Mouse (Mus musculus): ENCODE measurements at regions not wholly inside any gene's neighbourhood (a gene's known extent, or its start where the extent isn't known, plus 50 kb on each side); places are given as distances from the start of the nearest gene placed in this dataset.

DNA sequence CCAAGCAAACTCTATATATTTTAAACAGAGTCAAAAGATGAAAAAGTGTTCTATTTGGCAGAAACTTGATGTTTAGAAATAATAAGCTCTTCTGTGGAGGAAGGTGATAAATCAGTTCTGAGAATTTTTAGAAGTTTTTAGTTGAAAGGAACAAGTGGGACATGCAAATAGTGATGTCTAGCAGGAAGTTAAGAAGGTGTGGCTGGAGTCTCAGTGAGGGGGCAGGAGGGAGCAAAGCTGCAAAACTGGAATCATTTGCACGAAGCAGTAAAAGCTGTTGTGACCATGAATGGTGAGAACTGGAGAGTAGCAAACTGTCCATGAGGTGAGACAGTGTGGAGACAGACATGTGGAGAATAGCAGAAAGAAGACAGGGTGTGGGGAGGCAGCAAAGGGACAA is 157.1 kb upstream of the Cxadr start:
- ATAC-seq (ENCODE audit: extremely low read depth, insufficient number of reproducible peaks, low FRiP score, poor library complexity, severe bottlenecking), result no peak
- Histone ChIP-seq H3K9me3 (replicated peaks) (peaks cover 2% of the 10 kb centered on the region; the same call in 1 of the 2 replicates), H3K4me3 (ENCODE audit: low read depth, low read length) (no peak overlapping the region), H3K36me3 (replicated peaks) (no peaks in the 10 kb centered on the region), H3K4me1 (ENCODE audit: insufficient read depth, low read depth, low read length) (no peaks in the 10 kb centered on the region), H3K27me3 (ENCODE audit: insufficient read depth, low read length) (no peaks in the 10 kb centered on the region)
- no peak for DNase-seq (ENCODE audit: low spot score)
- TF ChIP-seq GATA1 (IDR thresholded peaks at IDR 0.05; ENCODE audit: borderline replicate concordance, low read length), result no peak
- no peak for TF ChIP-seq POLR2AphosphoS5 (IDR thresholded peaks at IDR 0.05; ENCODE audit: insufficient replicate concordance, low read depth, low read length)
- TF ChIP-seq GATA2 (IDR thresholded peaks at IDR 0.05; ENCODE audit: borderline replicate concordance, low read depth, low read length), result no peak
- no peak for TF ChIP-seq TAL1 (conservative IDR thresholded peaks at IDR 0.05; ENCODE audit: low read depth, low read length)
- TF ChIP-seq CTCF (IDR thresholded peaks at IDR 0.05; ENCODE audit: low read depth, low read length), result no peak

DNA sequence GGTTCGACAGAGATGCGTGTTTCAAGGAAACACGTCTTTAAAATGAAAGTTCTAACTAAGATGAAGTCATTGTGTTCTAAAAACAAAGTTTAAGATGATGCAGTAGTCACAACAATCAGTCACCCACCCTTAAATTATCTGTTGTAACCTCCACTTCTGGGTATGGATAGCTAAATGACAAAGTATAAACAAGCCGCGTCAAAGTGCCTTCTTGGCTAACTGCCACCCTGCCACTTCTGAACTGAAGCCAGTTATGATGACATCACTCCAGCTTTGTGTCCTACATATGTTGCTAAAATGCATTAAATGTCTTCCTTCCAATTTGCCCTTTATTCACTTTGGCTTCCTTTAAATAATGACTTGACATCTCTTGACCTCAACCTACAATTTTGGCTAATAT is 165.8 kb upstream of the Cxadr start:
- H3K27me3 ChIP-seq (ENCODE audit: insufficient read depth, low read length), result no peaks in the 10 kb centered on the region
- no peak overlapping the region for H3K4me3 ChIP-seq (ENCODE audit: low read depth, low read length)
- TF ChIP-seq CTCF (IDR thresholded peaks at IDR 0.05; ENCODE audit: low read depth, low read length), result no peak
- TF ChIP-seq POLR2AphosphoS5 (IDR thresholded peaks at IDR 0.05; ENCODE audit: insufficient replicate concordance, low read depth, low read length), result no peak
- no peak for TF ChIP-seq TAL1 (conservative IDR thresholded peaks at IDR 0.05; ENCODE audit: low read depth, low read length)
- no peak for TF ChIP-seq GATA1 (IDR thresholded peaks at IDR 0.05; ENCODE audit: borderline replicate concordance, low read length)
- no peak for TF ChIP-seq GATA2 (IDR thresholded peaks at IDR 0.05; ENCODE audit: borderline replicate concordance, low read depth, low read length)
- no peak for ATAC-seq (ENCODE audit: extremely low read depth, insufficient number of reproducible peaks, low FRiP score, poor library complexity, severe bottlenecking)
- H3K9me3 ChIP-seq (replicated peaks), result peaks cover 8% of the 10 kb centered on the region
- H3K4me1 ChIP-seq (ENCODE audit: insufficient read depth, low read depth, low read length), result no peaks in the 10 kb centered on the region
- no peak for DNase-seq (ENCODE audit: low spot score)
- no peaks in the 10 kb centered on the region for H3K36me3 ChIP-seq (replicated peaks)

DNA sequence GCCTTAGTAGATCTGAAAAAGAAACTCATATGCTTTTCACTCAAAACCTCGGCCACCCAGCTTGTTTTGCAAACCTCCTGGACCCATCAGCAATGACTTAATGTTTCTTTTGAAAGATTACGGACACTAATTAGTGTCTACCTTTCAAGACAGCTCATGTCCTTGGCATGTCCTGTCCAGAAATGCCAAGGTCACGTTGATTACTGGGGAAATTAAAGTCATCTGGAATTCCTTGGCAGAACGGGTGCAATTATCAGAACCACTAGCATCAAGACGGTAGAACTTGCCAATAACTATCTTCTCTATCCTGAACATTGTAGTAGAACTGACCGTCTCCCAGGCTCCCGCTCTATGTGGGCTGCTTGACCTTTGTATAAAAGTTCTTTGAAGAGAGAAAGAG is 166.8 kb upstream of the Cxadr start:
- Histone ChIP-seq H3K4me1 (ENCODE audit: insufficient read depth, low read depth, low read length) (no peaks in the 10 kb centered on the region), H3K27me3 (ENCODE audit: insufficient read depth, low read length) (no peaks in the 10 kb centered on the region), H3K36me3 (replicated peaks) (no peaks in the 10 kb centered on the region), H3K9me3 (replicated peaks) (peaks cover 11% of the 10 kb centered on the region), H3K4me3 (ENCODE audit: low read depth, low read length) (no peak overlapping the region)
- ATAC-seq (ENCODE audit: extremely low read depth, insufficient number of reproducible peaks, low FRiP score, poor library complexity, severe bottlenecking) (no peak), DNase-seq (ENCODE audit: low spot score) (no peak)
- no peak for TF ChIP-seq TAL1 (conservative IDR thresholded peaks at IDR 0.05; ENCODE audit: low read depth, low read length)
- TF ChIP-seq POLR2AphosphoS5 (IDR thresholded peaks at IDR 0.05; ENCODE audit: insufficient replicate concordance, low read depth, low read length), result no peak
- TF ChIP-seq GATA1 (IDR thresholded peaks at IDR 0.05; ENCODE audit: borderline replicate concordance, low read length), result no peak
- TF ChIP-seq GATA2 (IDR thresholded peaks at IDR 0.05; ENCODE audit: borderline replicate concordance, low read depth, low read length), result no peak
- no peak for TF ChIP-seq CTCF (IDR thresholded peaks at IDR 0.05; ENCODE audit: low read depth, low read length)

DNA sequence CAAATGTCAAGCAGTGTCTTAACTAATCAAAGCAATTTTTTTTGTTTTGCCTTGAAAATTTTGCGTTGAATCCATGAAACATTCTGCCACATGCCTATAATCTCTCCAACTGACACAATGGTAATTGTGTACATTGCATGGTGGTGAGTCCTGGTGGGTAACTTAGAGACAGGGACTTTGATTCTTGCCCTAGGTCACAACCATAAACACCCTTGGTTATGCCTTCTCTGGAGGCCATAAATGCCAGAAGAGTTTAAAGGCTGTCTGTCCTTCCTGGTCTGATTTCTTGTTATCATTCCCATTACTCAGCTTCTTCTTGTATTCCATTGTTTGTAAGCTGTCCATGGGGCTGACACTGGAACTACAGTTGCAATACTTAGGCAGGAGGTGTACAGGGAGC is 179.6 kb upstream of the Cxadr start:
- no peak for ATAC-seq (ENCODE audit: extremely low read depth, insufficient number of reproducible peaks, low FRiP score, poor library complexity, severe bottlenecking)

DNA sequence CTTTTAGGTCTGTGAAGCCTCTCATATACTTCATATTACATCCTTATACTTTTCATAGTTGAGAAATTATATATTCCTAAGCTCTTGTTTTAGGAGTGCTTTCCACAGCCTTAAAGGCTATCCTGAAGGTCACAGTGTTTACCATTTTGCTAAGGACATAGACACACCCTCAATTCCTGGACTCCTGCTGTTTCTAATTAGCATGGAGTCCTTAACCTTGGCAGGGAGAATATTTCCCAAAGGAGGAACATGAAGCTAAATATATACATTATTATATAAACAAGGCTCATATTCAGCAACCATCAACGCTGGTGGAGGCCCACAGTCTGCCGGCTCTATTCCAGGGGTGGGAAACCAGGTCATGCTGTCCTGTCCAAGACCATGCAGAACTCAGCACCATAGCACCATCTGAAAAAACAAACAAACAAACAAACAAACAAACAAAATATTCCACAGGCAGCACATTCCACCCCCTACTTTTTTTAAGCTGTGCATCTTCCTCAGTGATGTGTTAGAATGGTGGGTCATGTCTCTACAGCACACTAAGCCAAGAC is 180.9 kb upstream of the Cxadr start:
- H3K36me3 ChIP-seq (replicated peaks), result no peaks in the 10 kb centered on the region
- H3K9me3 ChIP-seq (replicated peaks), result peaks cover 22% of the 10 kb centered on the region
- H3K4me1 ChIP-seq (ENCODE audit: insufficient read depth, low read depth, low read length), result no peaks in the 10 kb centered on the region
- no peak for TF ChIP-seq CTCF (IDR thresholded peaks at IDR 0.05; ENCODE audit: low read depth, low read length)
- TF ChIP-seq GATA1 (IDR thresholded peaks at IDR 0.05; ENCODE audit: borderline replicate concordance, low read length), result no peak
- TF ChIP-seq GATA2 (IDR thresholded peaks at IDR 0.05; ENCODE audit: borderline replicate concordance, low read depth, low read length), result no peak
- no peak for TF ChIP-seq TAL1 (conservative IDR thresholded peaks at IDR 0.05; ENCODE audit: low read depth, low read length)
- no peak overlapping the region for H3K4me3 ChIP-seq (ENCODE audit: low read depth, low read length)
- no peaks in the 10 kb centered on the region for H3K27me3 ChIP-seq (ENCODE audit: insufficient read depth, low read length)
- DNase-seq (ENCODE audit: low spot score) (no peak), ATAC-seq (ENCODE audit: extremely low read depth, insufficient number of reproducible peaks, low FRiP score, poor library complexity, severe bottlenecking) (no peak)

More for the DNA sequence above, 179.6 kb upstream of the Cxadr start:
- TF ChIP-seq CTCF (IDR thresholded peaks at IDR 0.05; ENCODE audit: low read depth, low read length) (no peak), POLR2AphosphoS5 (IDR thresholded peaks at IDR 0.05; ENCODE audit: insufficient replicate concordance, low read depth, low read length) (no peak)
- no peak for DNase-seq (ENCODE audit: low spot score)
- Histone ChIP-seq H3K27me3 (ENCODE audit: insufficient read depth, low read length) (no peaks in the 10 kb centered on the region), H3K4me1 (ENCODE audit: insufficient read depth, low read depth, low read length) (no peaks in the 10 kb centered on the region), H3K9me3 (replicated peaks) (peaks cover 22% of the 10 kb centered on the region), H3K36me3 (replicated peaks) (no peaks in the 10 kb centered on the region), H3K4me3 (ENCODE audit: low read depth, low read length) (no peak overlapping the region)

DNA sequence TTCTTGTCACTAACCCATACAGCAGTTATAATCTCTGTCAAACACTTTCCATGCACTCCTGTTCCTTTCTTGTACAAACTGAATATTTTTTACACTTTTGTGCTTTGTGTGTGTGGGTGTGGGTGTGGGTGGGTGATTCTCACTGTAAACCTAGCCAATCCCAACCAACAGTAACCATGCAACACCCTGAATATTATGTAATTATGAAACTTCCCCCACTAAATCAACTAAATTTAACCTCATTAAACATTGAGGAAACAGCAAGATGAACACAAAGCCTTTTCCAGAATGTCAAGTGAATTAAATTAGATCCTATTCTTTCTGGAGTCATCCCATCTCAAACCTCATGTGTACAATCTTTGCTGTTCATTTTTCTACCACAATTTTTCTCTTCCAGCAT is 197.0 kb upstream of the Cxadr start:
- DNase-seq (ENCODE audit: low spot score) (no peak), ATAC-seq (ENCODE audit: extremely low read depth, insufficient number of reproducible peaks, low FRiP score, poor library complexity, severe bottlenecking) (no peak)
- Histone ChIP-seq H3K36me3 (replicated peaks) (no peaks in the 10 kb centered on the region), H3K9me3 (replicated peaks) (peaks cover 10% of the 10 kb centered on the region), H3K27me3 (ENCODE audit: insufficient read depth, low read length) (no peaks in the 10 kb centered on the region), H3K4me1 (ENCODE audit: insufficient read depth, low read depth, low read length) (no peaks in the 10 kb centered on the region), H3K4me3 (ENCODE audit: low read depth, low read length) (no peak overlapping the region)
- TF ChIP-seq GATA1 (IDR thresholded peaks at IDR 0.05; ENCODE audit: borderline replicate concordance, low read length), result no peak

All from G1E (cell line).